Mouse (Mus musculus): Measurements from ENCODE around the gene Vsir.

Vsir gene

DNA sequence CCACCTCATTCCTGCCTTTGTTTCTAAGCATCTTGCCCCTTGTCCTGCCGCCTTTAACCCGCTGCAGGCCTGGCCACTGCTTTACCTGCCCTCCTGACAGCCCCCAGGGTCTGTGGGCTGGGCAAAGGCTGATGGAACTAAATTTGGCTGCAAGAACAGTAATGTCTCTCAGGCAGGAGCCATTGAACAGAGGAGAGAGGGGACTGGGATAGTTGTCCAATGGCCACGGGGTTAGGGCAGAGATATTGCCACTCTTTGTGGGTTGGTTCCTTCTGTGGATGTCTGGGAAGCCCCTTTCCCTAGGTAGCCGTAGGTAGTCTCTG lies 7.3 kb downstream of the Vsir start:
- no peak for DNase-seq

DNA sequence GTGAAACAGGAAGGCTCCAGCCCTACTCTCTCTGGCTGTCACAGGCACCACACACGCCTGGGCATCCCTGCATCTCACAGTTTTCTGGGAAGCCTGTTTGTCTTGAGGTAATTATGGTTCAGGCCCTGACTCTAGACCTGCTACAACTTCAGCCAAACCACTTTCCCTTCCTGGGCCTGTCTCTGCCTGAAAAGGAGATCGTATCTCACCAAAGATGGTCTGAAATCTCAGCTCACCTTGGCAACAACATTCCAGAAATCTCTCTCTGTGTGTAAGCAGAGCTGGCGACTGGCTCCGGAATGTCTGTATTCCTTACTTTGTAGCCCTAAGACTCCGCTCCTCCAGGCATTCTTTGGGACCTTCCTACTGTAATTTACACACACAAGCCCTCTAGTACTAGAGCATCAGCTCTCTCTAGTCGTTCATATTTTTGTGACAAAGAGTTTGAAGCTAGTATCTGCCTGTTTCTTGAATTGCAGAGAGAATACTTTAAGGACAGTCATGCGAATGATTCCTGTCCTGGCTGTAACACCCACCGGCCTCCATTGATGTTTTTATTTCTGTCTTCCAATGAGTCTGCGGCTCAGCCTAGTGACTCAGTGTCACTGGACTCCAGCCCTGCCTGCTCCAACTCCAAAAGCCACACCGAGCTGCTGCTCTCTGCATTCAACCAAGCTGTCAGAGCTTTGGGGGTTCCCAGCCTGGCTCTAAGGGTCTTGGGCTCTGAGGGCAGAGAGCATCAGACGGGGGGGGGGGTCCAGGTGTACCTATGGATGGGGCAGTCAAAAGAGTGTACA lies 8.4 kb downstream of the Vsir start:
- DNase-seq = no peak

DNA sequence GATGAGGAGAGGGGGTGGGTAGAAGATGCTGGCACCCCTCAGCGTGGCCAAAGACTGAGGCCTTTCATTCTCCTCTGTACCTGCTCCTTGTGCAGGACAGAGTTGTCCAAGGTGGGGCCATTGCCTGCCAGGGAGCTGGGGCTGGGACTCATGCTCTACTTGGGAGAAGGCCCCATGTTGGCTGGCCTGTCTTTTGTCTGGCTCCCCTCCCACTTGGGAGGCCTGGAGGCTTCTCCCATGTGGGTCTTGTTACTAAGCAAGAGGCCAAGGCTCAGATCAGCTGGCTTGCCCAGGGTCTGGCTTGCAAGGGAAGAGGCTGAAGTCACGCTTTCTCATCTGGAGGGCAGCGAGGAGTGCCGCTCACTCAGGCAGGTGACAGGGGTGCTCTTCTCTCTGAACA lies 10.8 kb downstream of the Vsir start:
- DNase-seq = no peak

DNA sequence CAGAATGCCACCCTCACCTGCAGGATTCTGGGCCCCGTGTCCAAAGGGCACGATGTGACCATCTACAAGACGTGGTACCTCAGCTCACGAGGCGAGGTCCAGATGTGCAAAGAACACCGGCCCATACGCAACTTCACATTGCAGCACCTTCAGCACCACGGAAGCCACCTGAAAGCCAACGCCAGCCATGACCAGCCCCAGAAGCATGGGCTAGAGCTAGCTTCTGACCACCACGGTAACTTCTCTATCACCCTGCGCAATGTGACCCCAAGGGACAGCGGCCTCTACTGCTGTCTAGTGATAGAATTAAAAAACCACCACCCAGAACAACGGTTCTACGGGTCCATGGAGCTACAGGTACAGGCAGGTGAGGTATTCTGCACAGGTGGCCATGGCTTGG lies 11.2 kb downstream of the Vsir start:
- no peak for DNase-seq

DNA sequence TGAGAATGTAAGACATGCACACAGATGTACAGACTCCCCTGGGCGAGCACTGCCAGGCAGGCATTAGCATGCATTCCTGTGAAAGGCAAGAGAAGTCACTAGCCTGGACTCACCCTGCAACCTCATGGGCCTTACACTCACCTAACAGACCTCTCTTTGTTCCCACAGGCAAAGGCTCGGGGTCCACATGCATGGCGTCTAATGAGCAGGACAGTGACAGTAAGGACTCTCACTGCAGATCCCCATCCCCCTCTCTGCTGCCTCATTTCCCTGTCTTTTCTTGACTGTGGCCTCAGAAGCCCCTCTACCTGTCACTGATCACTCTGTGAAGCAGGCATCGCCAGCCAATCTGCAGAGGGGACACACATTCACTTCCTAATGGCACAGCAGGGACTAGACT lies 12.1 kb downstream of the Vsir start:
- DNase-seq = no peak

DNA sequence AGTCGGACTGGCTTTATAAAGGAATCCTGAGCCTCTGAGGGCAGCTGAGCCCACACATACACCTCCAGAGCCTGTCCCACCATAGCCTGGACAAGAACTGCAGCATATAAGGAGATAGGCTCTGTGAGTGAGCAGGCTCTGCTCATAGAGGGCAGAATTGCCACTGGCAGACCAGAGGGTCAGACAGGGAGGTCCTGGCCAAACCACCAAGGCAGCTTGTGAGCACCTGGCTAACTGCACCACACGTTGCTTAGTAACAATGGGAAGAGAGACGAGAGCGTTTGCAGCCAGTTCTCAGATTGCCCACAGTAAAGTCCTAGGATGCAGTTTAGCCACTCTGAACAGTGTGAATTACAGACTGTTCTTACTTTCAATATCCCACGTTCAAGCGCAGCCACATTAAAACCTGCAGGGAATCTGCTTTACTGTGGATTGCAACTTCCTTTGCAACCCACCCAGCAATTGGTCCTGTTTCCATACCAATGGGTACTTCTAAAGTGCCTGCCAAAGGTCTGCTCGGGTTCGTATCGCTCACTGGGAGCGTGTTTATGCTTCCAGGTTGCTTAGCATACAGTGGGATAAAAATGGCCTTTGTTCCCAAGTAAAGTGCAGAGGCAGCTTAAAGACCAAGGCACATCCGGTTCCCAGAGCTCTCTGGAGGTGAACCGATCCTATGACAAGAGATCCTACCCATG lies 15.1 kb downstream of the Vsir start:
- no peak for DNase-seq

DNA sequence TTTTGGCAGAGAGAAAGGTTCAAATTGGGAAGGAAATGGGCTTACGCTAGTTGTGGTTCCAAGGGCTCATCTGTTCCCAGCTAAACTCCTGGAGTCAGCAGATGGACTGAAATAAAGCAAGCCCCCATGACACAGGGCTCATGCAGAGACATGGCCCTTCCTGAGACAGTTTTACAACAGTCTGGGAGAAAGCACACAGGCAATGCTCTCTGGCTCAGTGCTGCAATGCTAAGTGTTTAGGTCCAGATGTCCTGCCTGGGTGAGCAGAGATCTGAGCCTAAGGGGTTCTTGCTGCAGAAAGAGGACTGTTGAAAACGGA lies 15.6 kb downstream of the Vsir start:
- no peak for DNase-seq

DNA sequence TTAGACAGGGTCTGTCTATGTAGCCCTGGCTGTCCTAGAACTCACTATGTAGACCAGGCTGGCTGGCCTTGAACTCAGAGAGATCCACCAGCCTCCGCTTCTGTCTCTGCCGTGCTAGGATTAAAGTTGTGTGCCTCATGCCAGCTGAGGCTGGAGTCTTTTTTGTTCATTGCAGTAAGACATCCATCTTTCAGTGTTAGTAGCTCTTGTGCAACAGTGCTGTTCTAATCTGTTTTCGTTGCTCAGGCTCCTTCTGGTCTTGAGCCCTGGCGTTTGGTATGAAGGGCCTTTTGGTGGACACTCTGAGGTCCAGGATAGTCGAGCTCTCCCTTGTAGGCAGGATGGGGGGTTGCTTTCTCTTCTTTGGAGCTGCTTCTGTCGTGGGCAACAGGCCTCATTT lies 16.8 kb downstream of the Vsir start:
- DNase-seq = no peak

DNA sequence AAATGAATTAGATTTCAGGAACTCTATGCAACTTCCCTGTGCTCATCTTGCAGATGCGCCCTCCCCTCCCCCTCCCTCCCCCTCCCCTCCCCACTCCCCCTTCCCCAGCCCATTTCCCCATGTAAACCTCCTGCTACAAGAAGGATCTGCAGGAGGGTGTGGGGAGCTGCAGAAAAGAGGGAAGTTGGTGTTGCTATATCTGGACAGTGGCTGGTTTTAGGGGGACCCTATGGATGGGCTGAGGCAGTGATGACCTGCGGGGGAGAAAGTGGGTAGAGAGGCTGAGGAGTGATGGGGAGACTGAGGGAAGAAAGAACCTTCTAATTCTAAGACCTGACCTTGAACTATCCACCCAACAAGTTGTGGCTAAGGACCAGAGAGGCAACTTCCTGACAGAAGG lies 20.5 kb downstream of the Vsir start:
- no peak for DNase-seq

DNA sequence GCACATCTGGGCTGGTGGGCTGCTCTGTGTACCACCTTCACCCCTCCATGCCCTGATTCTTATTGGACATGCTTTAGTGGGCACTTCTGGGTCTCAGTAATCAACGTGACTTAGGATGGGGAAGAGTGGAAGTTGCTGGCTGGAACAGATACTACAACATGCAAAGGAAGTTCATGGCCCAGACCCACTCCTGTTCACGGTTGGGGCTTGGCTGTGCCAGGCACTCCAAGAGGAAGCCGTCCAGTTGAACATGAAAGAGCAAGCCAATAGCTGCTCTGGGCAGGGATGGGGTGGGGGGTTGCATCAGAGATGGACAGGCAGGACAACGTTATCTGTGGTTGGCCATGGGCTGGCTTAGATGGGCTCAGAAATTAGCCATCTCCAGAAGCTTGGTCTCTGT lies 21.3 kb downstream of the Vsir start:
- no peak for DNase-seq

DNA sequence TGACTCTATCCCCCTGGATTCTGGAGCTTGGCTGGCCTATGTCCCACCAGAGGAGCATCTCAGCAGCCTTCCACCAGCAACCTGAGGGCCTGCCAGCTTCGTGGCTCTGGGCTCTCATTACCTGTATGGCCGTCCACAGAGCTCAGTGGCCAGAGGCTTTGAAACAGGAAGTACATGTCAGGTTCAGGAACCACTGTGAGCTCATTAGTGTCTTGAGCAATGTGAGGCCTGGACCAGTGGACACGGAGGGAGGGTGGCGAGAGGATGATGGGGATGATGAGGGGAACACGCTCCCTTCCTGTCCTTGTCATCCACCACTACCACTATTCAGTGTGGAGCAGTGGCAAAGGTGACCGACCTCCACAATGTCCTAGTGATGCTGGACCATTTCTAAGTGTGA lies 22.8 kb downstream of the Vsir start:
- no peak for DNase-seq

DNA sequence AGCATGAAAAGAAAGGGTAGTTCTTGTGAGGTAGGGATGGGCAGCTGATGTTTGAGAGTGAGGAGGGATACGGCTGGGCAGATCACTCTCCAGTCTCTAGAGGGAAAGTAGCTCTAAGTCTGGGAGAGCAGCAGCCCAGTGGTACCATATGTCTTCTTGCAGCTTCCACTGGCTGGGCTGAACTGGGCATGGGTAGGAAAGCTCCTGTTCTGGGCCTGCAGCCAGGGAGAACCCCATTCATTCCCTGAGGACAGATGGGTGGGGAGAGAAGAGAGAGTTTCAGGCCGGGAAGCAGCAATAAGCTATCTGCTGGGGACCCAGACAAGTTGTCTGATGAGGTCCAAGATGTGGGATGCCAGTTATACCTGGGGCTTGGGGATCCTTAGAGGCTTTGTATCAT lies 23.4 kb downstream of the Vsir start:
- no peak for DNase-seq

DNA sequence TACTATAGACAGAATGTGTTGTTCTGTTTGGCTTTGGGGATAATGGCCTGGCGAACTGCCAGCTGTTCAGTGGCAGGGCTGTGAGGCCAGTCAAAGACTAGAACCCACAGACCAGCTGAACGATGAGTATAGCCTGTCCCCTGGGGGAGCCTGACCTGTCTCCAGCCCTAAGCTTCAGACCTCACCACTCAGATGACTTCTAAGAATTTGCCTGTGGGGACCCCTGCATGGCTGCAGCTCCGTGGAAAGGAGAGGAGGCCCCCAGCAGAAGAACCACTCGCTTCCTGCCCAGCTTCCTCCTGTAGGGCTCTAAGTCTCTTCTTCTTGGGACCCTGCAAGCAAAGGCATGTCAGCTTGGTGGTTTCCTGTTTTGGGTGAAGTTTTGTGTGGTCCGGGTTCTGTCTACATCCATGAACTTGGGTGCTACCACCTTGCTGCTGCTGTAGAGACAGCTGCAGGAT lies 24.0 kb downstream of the Vsir start:
- no peak for DNase-seq

DNA sequence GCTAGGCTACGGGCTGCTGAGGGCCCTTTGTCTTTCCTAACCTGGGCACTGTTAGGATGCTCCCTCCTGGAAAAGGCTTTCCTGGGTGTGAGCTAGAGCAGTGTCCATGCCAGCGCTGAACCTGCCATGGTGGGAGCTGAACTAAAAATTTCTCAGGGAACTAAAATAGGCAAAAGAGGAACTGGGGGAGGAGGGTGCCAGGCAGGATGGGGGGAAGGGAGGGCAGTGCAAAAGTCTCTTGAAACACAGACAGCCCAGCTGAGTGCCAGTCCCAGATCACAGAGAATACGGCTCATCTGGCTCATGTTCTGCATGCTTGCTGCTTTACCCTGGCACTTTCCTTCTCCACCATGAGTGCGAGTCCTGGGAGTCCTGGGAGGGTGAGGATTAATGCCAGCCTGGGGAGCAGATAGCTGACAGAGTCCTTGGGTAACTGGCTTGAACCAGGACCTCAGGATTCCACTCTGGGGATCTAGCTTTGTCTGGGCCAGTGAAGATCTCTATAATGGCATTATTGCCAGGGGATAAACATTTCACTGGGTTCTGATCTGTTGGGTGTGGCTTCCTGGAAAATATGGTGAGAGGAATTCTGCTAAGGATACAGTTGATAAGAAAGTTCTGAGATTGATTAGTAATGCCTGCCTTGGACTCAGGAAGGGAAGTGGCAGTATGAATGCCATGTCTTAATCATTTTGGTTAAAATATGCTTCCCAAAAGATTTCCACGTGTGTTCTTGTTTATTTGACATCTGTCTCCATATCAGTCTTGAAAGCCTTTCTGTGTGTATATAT lies 25.1 kb downstream of the Vsir start:
- peak; percentile 64 for DNase-seq

DNA sequence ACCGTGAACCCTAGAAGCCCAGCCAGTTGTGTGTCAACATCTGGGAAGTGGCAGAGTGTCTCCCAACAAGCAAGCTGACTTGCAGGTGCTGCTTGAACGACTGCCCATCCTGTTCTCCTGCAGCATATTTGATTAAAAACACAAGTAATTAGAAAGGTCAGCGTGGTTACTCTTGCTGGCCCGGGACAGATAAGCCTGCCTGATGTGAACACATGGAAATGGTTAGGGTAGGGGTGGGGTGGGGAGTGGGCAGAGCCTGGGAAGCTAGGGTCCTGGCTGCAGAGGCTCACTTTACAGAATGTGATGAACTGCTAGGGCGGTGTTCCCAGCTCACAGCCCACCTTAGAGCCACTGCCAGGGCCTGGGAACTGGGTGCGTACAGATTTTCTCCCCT lies 26.9 kb downstream of the Vsir start:
- DNase-seq = no peak

DNA sequence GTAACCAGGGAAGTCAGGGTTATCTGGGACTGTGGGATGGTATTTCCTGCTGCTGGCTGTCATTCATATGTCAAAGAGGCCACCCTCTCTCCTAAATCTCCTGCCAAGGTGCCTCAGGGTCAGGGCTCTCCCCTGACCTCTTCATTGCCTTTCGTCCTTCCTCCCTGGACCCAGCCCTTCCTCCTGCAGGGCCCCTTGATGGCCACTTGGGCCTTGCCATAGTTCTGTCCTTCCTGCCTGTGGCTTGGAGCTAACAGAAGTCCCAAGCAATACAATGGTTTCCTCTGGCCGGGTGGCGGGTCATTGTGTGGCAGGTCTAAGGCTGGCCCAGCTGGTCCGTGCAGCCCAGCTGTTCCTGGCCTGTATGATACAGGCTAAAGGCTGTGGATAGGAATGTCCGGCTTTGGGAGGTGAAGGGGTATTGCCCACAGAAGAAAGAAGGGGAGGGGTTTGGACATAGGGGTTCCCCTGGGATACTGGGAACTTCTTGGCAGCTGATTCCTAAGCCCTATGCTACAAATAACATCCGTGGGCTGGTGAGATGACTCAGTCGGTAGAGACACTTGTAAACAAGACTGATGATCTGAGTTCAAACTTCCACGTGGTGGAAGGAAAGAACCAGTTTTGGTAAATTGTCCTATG lies 27.4 kb downstream of the Vsir start:
- DNase-seq = peak; percentile 78

DNA sequence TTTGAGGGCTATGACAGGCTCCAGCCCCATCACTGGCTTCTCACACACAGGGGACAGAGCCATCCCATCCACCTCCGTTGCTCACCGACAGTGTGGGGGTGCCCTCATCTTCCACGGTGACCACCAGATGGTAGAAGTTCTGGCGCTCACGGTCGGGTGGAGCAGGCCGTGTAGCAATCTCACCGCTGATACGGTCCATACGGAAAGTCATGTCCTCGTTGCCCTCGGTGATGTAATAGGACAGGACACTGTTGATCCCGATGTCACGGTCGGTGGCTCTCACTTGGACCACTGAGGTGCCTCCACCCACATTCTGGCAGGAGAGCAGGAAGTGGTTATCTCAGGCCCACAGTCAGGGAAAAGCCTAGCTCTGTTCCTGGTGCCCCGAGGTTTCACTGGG lies 30.1 kb downstream of the Vsir start:
- no peak for DNase-seq

DNA sequence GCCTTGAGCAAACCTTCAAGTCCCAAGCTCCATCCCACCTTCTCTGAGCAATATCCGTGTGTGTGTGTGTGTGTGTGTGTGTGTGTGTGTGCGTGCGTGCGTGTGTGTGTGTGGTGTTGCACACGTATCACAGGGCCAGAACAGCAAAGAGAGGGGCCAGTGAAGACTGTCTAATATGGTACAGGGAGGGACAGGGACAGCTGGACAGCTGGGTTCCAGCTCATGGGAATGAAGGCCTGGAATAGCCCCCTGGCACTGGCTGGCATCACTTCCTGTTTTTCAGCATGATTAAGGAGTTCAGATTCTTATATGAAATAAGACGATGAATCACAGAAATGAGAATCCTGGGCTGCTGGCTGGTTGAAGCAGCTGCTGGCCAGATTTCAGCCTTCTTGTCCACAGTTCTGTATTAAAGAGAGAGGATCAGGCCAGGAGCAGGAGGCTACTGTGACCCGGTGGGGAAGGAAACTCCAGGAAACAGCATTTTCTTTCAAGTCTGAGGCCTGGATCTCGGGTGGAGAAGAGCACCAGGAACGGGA lies 32.8 kb downstream of the Vsir start:
- no peak for DNase-seq

DNA sequence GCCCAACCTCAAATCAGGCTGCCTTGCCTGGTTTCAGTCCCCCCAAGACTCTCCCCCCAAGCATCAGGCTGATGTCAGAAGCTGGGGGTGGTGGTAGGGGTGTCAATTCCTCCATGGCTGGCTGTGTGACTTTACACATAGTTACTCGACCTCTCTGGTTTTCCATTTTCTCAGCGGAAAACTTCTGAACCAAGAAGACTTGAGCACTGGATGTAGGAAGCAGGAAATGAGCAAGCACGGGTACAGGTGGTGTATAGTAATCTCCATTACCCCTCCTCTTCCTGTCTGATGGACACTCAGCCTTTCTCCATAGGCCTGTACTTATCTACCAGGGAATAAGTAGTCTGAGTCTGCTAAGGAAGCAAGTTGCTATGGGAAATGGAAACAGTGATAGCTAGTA lies 33.6 kb downstream of the Vsir start:
- no peak for DNase-seq

DNA sequence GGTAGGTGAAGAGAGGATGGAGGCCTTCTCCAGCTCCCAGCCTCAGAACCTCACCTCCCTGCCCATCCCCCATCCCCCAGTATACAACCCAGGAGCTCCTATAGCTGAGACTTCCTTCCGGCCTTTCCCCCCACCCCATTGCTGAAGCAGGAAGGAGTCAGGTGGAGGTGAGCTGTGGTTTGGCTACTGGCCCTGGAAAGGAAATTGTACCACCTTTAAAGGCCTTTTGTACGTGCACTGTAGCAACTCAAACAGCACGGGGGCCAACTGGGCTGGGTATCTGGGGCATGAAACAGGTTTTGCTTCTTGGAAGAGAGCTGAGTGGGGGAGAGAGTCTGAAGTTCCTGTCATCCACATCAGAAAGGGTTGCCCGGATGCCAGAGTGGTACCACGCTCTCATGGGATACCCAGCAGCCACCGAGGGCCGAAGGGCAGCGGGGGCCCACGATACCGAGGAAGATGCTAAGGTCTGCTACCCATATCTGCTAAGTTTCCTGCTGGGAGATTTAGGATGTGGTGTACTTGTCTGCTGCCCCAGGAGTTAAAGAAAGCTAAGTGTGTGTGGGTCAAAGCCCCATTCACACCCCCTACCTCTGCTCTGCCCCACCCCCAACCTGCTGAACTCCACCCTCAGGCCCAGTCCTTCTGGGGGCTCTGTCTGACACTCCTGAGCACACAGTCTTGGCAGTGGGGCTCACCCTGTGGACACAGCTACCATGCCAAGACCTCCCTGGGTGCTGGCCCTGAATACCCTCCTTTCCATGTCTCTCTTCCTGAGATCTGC lies 34.7 kb downstream of the Vsir start:
- no peak for DNase-seq

DNA sequence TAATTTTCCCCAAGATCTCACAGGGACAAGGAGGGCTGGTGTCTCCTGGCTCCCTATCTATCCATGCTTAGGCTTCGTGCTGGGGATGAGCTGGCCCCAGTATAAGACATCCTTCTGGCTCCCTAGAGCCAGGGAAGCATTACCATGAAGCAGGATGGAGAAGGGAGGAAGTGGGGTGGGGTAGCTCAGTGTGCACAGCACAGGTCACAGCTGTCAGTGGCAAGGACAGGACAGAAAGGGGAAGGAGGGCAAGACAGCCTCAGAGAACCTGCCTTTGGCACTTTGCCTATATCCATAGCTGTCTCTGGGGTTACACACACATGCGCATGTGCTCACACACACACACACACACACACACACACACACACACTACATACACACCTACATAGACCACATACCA lies 41.7 kb downstream of the Vsir start:
- DNase-seq = no peak

DNA sequence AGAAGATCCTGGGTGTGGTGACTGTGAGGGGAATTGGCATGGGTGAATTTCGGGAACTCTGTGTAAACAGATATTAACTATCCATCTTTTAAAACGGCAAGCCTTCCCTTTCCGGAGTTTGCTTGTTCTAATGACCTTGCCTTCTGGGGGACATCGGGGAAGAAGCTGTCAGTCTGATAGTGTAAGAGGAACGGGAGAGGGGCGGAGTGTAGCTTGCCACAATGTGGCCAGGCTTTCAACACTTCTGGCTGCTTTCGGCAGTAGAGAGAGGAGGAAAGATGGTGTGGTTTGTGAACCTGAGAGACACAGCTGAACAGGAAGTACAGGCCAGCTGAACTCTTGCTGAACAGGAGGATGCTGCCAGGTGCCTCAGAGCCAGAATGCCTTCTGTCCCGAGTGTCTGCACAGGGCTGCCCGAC lies 42.8 kb downstream of the Vsir start:
- DNase-seq = peak; percentile 62

Measured in lung, postnatal 36 days (tissue).